Mouse (Mus musculus): ENCODE measurements at regions not wholly inside any gene's neighbourhood (a gene's known extent, or its start where the extent isn't known, plus 50 kb on each side); places are given as distances from the start of the nearest gene placed in this dataset.

DNA sequence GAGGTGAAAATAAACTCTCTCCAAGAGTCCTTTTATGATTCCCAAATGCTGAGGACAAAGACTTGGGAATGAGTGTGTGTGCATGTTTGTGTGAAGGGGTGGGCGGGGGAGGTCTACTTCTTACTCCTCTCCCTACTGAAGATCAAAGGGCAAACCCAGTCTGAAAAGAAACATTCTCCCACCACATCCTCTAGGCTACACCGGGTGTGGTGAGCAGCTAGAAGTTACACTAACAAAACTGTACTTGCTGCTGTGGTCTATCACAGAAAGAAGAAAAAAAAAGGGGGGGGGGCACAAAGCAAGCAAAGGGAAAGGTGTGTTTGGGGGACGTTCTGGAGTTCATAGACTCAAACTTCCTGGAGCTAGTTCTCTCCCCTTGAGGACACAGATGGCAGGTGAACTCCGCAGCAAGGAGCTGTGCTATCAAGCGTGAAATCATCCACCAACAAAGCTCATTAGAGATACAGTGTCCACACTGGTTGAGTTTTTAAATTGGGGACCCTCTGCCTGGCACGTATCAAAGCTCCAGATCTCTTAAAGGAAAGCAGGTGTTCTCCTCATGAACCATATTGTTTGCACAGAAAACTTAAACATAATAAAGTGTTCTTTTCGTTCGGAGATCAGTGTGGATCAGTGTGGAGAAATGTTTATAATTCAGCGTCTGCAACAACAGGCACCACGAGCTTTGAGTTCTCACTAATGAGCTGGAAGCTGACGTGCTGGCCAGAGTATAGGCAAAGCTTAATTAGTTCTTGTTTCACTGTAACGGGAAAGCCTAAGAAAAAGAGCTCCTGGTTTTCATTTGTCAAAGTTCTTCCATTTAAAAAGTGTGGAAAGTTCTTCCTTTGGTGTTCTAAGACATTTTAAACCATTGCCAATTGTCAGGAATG lies 280.7 kb upstream of the Htr2a start:
- TF ChIP-seq GATA1 (IDR thresholded peaks at IDR 0.05; ENCODE audit: low read length), result no peak

DNA sequence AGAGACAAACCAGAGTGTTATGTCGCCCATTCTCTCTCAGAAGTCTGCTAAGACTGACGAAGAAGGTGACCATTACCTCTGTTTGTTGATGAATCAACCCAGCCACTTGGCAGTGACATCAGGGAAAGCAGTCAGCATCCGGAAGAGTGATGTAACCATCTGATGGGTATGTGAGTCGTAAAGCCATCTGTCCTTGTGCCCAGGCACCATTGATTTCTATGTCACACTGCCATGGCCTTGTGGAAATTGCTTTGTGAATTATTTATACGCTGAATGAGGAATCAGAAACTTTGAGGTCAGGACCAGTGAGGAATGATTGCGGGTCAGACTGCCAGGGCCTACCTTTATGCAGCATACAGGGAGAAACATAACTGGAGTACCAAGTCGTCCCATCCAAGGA lies 256.2 kb upstream of the Htr2a start:
- no peak for TF ChIP-seq GATA1 (IDR thresholded peaks at IDR 0.05; ENCODE audit: low read length)

DNA sequence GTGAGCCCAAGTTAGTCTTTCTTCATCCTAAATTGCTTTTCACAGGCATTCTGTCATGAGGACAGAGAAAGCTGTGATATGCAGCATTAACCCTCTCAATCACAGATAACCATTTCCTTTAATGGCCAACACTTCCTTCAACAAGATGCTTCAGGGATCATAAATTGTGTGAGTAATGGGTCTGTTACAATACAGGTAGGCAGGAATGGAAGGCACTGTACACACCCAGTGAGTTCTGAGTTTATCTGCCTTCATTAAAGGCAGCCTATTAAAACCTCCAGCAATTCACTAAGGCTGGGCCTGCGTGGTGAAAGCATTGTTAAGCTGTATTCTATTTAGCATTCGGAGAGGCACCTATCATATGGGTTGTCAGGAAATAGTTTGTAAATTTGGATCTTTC lies 248.2 kb upstream of the Htr2a start:
- no peak for TF ChIP-seq GATA1 (IDR thresholded peaks at IDR 0.05; ENCODE audit: low read length)

DNA sequence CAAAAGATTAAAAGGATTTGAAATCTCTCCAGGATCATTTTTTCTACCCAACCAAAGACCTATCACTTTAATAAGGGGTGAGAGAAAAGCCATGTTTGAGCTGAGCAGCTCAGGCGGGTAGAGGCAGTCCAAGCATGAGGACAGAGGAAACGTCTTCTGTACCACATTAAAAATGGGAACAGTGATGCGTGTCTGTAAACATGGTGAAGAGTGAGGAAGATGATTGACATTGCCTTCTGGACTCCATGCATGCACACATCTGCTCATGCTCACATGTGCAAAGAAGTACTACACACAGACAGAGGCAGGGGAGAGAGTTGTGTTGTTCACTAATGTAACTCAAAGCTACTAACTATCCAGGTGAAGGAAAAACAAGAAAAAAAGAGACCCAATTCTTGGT lies 243.4 kb upstream of the Htr2a start:
- TF ChIP-seq GATA1 (IDR thresholded peaks at IDR 0.05; ENCODE audit: low read length), result no peak

DNA sequence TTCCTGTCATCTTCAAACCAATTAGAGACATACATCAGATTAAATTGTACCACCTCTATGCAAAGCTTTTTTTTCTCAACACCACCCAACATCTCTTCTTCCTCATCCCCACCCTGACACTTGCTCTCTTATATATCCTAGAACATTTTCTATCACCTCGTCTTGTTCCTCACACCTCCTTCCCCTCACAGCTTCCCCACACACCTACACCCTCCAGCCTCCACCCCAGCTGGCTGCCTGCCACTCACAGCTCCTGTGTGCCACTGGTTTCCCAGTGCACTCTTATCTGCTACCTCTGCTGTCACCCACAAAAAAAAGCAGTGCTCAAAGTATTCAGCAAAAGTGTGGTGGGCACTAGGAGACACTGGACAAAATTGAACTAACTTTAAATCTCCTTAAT lies 231.2 kb upstream of the Htr2a start:
- TF ChIP-seq GATA1 (IDR thresholded peaks at IDR 0.05; ENCODE audit: low read length), result no peak

DNA sequence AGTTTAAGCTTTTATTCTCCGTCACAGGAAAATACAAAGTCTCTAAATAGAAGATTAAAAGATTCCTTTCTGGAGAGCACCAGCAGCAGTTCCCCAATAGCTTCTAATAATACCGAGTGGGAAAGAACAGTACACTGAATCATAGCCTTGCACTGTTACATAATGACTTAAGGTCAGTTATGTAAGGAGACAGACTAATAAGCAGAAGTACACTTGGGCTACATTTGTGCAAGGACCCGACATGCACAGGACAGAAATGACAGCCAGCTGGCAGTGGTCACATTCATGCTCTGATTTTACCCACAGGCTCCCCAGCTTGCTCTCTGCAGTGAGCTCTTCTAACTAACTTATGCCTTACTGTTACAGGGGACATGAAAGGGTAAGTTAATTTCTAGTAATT lies 212.4 kb upstream of the Htr2a start:
- no peak for TF ChIP-seq GATA1 (IDR thresholded peaks at IDR 0.05; ENCODE audit: low read length)

DNA sequence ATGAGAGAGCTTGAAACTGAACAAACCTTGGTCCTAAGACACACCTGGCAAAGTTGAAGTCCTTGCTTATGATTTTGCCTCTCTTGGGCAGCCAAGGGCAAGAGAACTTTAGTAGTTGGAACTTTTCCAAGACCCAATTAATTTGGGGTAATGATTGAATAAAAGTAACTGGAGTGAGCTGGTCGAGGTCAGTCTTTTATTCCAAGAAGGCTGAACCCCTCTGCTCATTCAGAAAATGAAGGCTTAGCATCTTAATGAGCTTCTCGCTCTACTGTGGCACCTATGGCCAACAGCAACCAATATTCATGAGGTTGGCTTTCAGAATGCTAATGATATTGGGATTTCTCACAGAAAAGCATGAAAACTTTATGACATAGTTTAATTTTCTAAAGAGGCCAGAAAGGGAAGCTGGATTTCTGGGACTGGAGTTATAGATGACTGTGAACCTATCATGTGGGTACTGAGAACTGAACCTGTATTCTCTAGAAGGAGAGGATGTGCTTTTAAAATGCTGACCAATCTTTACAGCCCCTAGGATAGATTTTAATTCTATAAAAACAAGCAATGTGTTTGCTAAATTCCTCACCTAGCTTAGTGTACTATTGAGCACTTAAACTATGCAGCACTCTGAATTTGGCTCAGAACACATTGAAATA lies 176.5 kb upstream of the Htr2a start:
- no peak for TF ChIP-seq GATA1 (IDR thresholded peaks at IDR 0.05; ENCODE audit: low read length)

DNA sequence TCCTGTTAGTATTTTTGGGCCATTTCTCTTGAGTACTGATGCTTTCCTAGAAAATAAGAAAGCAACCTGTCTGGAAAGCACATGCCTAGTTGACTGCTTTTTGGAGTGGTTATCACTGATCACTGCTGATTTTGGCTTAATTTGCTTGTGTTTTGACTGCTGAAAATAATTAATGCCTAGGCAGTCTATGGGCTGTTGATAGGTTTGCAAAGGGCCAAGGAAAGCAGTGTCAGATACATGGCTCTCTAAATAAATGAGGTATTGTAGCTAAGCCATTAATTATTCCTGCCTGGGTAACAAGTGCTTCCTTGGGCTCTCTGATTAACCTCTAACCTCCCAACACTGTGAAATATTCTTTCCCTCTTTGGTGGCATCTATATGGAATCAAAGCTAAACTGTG lies 145.1 kb upstream of the Htr2a start:
- no peak for TF ChIP-seq GATA1 (IDR thresholded peaks at IDR 0.05; ENCODE audit: low read length)

DNA sequence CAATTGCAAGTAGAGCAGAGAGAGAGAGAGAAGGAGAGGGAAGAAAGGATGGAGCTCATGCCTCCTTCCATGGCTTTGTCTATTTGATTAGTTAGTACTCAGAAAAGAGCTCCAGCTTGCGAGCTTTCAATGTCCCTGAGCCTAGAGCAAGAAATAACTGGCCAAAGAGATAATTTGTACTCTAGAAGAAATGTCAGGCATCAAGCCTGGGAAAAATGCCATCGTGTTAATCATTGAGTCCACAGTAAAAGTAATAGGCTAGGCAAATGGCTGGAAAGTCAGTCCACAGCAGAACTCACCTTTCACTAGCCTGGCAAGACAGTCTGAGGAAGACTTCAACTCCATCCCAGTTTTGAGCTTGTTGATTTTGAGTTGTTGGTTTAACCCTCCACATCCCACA lies 129.1 kb upstream of the Htr2a start:
- TF ChIP-seq GATA1 (IDR thresholded peaks at IDR 0.05; ENCODE audit: low read length), result no peak

DNA sequence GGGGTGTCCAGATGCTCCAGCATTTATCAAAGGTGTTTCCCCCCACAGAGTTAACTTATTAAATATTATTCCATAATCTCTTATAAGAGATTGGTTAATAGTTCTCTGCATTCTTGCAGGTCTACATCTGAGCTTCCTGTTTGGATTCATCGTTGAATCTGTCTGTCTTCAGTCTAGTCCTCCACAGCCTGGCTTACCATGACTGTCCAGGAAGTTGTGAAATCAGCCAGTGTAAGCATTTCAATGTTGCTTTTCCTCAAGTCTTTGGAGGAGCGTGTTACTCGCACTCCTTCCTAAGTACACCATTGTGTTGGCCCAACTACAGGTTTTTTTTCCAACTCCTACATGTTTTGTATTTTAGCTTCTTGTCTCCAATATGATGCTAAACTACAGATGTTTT lies 124.2 kb upstream of the Htr2a start:
- TF ChIP-seq GATA1 (IDR thresholded peaks at IDR 0.05; ENCODE audit: low read length), result no peak

DNA sequence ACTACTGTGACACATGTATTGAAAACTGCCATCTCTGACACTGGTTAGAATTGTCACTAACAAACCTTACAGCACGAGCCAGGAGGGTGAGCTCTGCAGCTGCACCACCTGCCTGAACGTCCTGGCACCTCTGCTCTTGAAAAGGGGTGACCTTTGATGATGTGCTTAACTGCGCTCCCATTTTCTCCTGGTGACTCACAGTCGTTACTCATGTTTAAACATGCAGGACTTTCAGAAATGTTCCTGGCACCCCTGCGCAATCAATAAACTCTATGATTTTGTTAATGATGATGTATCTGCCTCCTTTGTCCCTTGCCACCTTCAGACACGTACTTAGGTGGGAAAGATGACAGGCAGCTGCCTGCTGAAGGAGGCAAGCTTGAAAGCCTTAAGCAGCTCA lies 121.1 kb upstream of the Htr2a start:
- no peak for TF ChIP-seq GATA1 (IDR thresholded peaks at IDR 0.05; ENCODE audit: low read length)

DNA sequence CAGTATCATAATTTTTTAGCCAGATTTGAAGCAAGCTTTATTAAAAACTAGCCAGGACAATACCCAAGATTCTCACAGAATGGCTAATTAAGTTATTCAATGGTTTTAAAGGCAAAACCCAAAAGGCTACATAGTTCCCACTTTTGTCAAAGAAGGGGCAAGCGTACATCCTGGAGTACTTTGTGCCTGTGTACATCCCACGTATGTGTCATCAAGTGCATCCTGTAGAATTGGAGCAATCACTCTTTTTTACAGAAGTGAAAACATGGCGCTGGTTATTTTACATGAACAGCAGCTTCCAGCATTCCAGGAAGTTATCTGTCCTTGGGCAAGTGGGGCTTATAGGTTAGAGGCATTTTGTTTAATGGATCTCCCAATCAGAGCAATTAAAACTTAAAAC lies 119.0 kb upstream of the Htr2a start:
- TF ChIP-seq GATA1 (IDR thresholded peaks at IDR 0.05; ENCODE audit: low read length), result no peak

DNA sequence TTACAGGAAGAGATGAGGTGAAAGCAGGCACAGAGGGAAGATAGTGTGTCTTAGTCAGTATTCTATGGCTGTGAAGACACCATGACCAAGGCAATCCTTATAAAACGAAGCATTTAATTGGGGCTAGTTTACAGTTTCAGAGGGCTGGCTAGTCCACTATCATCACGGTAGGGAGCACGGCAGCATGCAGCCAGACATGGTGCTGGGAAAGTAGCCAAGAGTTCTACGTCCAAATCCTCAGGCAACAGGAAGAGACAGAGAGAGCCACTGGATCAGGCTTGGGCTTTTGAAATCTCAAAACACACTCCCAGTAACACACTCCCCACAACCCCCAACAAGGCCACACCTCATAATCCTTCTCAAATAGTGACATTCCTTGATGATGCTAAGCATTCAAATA lies 113.4 kb upstream of the Htr2a start:
- no peak for TF ChIP-seq GATA1 (IDR thresholded peaks at IDR 0.05; ENCODE audit: low read length)

DNA sequence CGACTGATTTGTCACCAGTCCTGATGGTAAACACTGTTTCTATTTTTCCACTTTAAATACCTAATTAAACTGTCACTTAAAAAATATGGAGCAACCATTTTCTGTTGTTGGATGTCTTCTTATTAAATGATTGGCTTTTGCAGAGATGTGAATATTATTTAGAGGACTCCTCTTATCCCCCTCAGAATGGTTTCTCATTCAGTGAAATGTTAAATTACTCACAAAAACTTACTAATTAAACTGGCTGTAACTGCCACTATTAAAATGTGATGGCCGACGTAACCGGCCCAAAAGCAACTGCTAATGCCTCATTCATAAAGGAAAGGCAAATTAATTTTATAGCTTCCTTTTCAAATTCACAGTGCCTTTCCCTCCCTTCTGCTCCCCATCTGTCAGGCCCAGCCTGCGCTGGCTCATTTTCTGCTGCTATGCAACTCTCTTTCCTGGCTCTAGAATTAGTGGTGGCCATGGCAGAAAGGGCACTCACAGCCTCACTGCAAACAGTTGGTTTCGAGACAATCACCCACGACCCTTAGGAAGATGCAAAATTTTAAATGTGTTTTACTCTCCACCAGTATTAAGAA lies 111.2 kb upstream of the Htr2a start:
- no peak for TF ChIP-seq GATA1 (IDR thresholded peaks at IDR 0.05; ENCODE audit: low read length)

DNA sequence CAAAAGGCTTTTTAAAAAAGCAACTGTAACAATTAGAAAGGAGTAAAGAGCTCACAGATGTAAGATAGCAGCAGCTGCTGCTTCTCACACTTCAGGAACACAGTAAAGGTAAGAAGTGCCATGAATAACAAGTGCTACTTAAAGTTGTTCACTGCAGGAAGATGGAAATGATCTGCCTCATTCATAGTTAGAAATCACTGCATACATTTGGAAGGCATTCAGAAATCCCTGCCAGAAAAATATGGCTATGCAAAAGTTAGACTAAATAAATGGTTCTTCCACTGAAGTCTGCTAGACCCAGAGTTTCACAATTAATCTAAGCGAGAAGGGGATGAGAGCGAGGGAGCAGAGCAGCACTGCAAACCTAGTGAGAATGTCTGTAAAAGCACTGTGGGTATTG lies 102.5 kb upstream of the Htr2a start:
- TF ChIP-seq GATA1 (IDR thresholded peaks at IDR 0.05; ENCODE audit: low read length), result no peak

DNA sequence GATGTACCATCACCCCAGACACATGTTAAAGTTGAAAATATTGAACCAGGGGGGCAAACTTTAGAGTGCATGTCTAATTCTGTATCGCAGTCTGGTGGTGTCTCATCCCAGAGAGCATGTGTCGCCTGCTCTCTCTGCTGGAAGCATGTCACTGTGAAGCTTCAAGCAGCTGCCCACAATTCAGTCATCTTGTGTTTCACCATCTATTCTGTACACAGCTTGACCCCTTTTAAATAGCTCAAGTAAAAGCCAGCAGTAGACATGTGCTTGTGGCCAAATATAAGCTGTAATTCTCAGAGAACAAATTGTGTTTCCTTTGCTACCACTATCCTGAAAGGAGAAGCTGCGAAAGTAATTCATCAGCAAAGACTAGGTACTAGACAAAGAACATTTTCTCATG lies 96.6 kb upstream of the Htr2a start:
- no peak for TF ChIP-seq GATA1 (IDR thresholded peaks at IDR 0.05; ENCODE audit: low read length)

DNA sequence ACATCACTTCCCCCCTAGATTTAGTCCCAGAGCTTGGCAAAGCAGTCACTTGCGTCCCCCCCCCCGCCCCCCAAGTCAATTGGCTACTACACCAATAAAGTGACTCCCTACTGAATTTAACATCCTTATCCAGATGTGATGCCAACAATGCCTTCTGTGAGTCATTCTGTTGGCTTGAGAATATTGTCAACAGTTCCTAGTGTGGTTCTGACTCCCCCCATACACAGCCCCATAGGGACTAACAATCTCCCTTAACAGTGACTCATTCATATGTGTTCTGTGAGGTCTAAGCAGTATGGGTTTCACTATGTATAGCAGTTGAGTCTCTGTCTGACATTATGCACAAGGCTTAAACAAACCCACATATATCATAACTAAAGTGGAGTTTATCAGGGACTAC lies 89.5 kb upstream of the Htr2a start:
- TF ChIP-seq GATA1 (IDR thresholded peaks at IDR 0.05; ENCODE audit: low read length), result no peak

Data from G1E-ER4 (cell line).